Mouse (Mus musculus): ENCODE measurements around the gene 4931414P19Rik. TPM values are rescaled to one million over a fixed set of nuclear protein-coding genes. Genes with fewer than 3 reads are reported as not detected.

The 4931414P19Rik gene
- polyA plus RNA-seq, 1 experiment from 2014 or later, result 8.3 TPM

DNA sequence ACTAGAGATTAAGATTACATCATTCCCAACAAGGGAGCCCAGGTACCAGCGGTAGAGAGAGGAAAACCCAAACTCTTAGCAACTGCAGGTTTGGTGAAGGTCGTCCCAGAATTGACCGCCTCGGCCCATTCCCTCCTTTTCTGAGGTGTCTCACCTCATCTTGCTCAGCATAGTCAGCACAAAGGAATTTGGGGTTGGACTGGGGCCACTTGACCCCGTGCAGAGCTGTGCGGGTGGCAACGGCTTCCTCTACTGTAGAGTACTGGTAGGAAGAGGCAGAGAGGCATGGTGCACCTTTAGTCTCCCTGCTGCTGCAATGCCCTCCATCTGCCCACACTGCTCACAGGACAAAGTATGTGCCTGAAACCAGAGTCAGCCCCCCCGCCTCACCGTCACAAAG is 38.5 kb upstream of the 4931414P19Rik start:
- WGBS, result 87% methylated on average over 9 of the region's 9 CpGs
- no peak overlapping the region for H3K4me2 ChIP-seq (replicated peaks; ENCODE audit: low read depth, low read length)
- peaks cover 9% of the 10 kb centered on the region; the same call in 1 of the 2 replicates for H3K4me1 ChIP-seq (ENCODE audit: control insufficient read depth, insufficient read depth, low read length)
- no peak overlapping the region for H3K27ac ChIP-seq (ENCODE audit: low read length)
- H3K9me3 ChIP-seq (ENCODE audit: control insufficient read depth, low read depth, low read length), result no peaks in the 10 kb centered on the region
- H3K9ac ChIP-seq (replicated peaks; ENCODE audit: low read depth, low read length), result no peak overlapping the region
- H3K27me3 ChIP-seq (ENCODE audit: control insufficient read depth, insufficient read depth, low read length), result no peaks in the 10 kb centered on the region
- H3K36me3 ChIP-seq (ENCODE audit: control insufficient read depth, insufficient read depth, low read length), result peaks cover 69% of the 10 kb centered on the region
- ATAC-seq (ENCODE audit: insufficient number of reproducible peaks, insufficient read depth, low FRiP score, low read depth), result no peak
- no peak overlapping the region for H3K4me3 ChIP-seq (ENCODE audit: low read depth, low read length)

DNA sequence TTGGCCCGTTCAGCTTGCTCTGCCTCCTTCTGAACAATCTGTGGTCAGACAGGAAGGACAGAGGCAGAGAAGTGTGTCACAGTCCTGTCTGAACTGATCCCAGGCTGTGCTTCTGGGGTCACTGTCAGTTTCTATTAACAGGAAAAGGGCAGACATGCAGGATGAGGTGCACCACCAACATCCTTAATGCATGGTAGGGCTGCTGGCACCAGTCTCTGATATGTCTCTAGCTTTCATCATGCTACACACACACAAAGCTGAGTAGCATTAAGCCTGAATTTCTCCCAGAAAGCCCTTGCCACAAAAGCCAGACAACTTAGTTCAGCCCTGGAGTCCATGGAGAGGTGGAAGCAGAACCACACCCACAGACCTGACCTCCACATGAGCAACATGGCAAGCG is 37.2 kb upstream of the 4931414P19Rik start:
- H3K27ac ChIP-seq (ENCODE audit: low read length), result no peak overlapping the region
- H3K27me3 ChIP-seq (ENCODE audit: control insufficient read depth, insufficient read depth, low read length), result no peaks in the 10 kb centered on the region
- peaks cover 11% of the 10 kb centered on the region; the same call in 1 of the 2 replicates for H3K4me1 ChIP-seq (ENCODE audit: control insufficient read depth, insufficient read depth, low read length)
- 87% methylated on average over 2 of the region's 2 CpGs for WGBS
- H3K9ac ChIP-seq (replicated peaks; ENCODE audit: low read depth, low read length), result no peak overlapping the region
- no peak for ATAC-seq (ENCODE audit: insufficient number of reproducible peaks, insufficient read depth, low FRiP score, low read depth)
- no peak overlapping the region for H3K4me3 ChIP-seq (ENCODE audit: low read depth, low read length)
- no peaks in the 10 kb centered on the region for H3K9me3 ChIP-seq (ENCODE audit: control insufficient read depth, low read depth, low read length)
- no peak overlapping the region for H3K4me2 ChIP-seq (replicated peaks; ENCODE audit: low read depth, low read length)
- peaks cover 62% of the 10 kb centered on the region for H3K36me3 ChIP-seq (ENCODE audit: control insufficient read depth, insufficient read depth, low read length)

DNA sequence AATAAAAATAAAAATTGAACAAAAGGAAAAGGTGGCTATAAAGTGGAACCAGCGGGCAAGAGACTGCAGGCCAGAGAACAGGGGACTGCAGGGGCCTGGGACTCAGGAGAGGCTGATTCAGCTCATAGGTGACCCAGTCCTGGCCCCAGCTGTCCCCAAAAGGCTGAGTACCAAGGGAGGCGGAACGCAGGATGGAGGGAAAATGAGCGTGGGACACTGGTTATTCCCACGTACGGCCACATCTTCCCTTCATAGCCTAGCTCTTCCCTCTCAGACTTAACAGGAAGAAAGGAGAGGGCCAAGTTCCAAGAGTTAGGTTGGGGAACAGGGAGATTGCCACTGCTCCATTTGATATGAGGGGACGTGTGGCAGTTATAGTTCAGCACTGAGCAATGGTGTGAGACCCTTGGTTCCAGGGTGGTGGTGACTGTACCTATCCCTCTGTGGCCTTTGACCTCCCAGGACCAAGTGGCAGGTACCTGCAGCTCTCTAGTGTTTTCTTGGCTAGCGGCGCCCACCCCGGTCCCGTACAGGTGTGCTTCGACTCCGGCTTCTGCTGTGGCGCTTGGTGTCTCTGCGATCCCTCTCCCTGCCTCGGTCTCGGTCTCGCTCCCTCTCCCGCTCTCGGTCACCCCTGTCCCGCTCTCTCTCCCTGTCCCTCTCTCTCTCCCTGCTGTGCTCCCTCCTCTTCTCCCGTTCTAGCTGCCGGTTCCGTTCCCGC is 36.6 kb upstream of the 4931414P19Rik start:
- no peaks in the 10 kb centered on the region for H3K27me3 ChIP-seq (ENCODE audit: control insufficient read depth, insufficient read depth, low read length)
- ATAC-seq (ENCODE audit: insufficient number of reproducible peaks, insufficient read depth, low FRiP score, low read depth), result no peak
- H3K9me3 ChIP-seq (ENCODE audit: control insufficient read depth, low read depth, low read length), result no peaks in the 10 kb centered on the region
- H3K4me1 ChIP-seq (ENCODE audit: control insufficient read depth, insufficient read depth, low read length), result peaks cover 11% of the 10 kb centered on the region; the same call in 1 of the 2 replicates
- H3K4me2 ChIP-seq (replicated peaks; ENCODE audit: low read depth, low read length), result no peak overlapping the region
- no peak overlapping the region for H3K4me3 ChIP-seq (ENCODE audit: low read depth, low read length)
- 78% methylated on average over 25 of the region's 25 CpGs for WGBS
- peaks cover 60% of the 10 kb centered on the region for H3K36me3 ChIP-seq (ENCODE audit: control insufficient read depth, insufficient read depth, low read length)
- no peak overlapping the region for H3K9ac ChIP-seq (replicated peaks; ENCODE audit: low read depth, low read length)
- H3K27ac ChIP-seq (ENCODE audit: low read length), result no peak overlapping the region

DNA sequence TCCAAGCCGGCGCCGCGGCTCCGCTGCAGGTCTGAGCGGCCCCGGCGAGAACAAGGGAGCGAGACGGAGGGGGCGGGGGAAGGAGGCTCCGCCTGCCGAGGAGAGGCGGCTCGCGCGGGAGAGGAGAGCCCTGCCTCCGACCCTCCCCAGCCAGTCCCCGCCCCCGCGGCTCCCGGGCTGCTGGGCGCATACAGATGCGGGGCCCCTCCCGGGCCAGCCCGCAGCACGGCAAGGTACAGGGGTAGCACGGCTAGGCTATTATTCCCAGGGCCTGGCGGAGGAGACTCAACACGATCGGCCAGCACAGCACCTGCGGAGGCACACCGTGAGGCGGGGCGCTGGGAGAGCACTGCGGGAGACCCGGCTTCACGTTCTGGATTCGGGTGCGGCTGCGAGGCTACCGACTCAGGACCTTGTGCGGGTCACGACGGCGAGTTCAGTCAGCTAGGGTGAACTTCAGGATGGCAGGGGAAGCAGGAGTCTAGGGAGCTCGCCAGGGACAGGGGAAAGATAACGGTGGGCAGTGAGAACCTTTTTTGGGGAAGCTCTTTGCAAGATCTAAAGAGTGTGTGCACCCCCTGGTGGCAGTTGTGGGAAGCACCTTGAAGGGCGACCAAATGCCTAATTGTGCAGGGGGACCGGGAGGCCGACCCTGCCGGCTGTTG is 35.6 kb upstream of the 4931414P19Rik start, which contains the start of gene Cdh24:
Gene Cdh24, minus strand, starts transcription at position 60 of the 665 bp plus-strand sequence.
- Histone ChIP-seq H3K9me3 (ENCODE audit: control insufficient read depth, low read depth, low read length) (no peaks in the 10 kb centered on the region), H3K4me3 (ENCODE audit: low read depth, low read length) (peak within 1 kb of the TSS; percentile 49), H3K9ac (replicated peaks; ENCODE audit: low read depth, low read length) (peak within 1 kb of the TSS; percentile 76), H3K36me3 (ENCODE audit: control insufficient read depth, insufficient read depth, low read length) (peaks cover 56% of the 10 kb centered on the region), H3K4me2 (replicated peaks; ENCODE audit: low read depth, low read length) (peak within 1 kb of the TSS; percentile 85), H3K27me3 (ENCODE audit: control insufficient read depth, insufficient read depth, low read length) (no peaks in the 10 kb centered on the region), H3K4me1 (ENCODE audit: control insufficient read depth, insufficient read depth, low read length) (peaks cover 11% of the 10 kb centered on the region; the same call in 1 of the 2 replicates), H3K27ac (ENCODE audit: low read length) (peak within 1 kb of the TSS; percentile 64)
- WGBS, result under 1% methylated on average over 45 of the region's 52 CpGs
- ATAC-seq (ENCODE audit: insufficient number of reproducible peaks, insufficient read depth, low FRiP score, low read depth), result peak; percentile 93

DNA sequence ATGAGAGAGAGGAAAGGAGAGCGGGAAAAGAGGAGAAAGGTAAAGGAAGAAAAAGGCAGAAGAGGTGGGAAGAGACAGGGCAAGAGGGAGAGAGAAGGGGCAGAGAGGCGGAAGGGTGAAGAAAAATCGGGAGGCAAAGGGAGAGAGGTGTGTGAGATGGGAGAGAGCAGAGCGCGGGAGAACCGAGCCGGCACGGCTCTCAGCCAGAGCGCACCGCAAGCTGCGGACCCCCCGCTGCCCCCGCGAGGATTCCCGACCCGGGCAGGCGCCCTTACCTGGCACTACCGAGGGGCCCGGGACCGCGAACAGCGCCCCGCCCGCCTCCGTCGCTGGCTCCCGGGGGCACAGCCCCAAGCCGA is 35.1 kb upstream of the 4931414P19Rik start, which contains the start of gene Gm17606:
Gene Gm17606, plus strand, starts transcription at position 7 of the 359 bp plus-strand sequence.
- H3K4me2 ChIP-seq (replicated peaks; ENCODE audit: low read depth, low read length), result peak within 1 kb of the TSS; percentile 85
- H3K9me3 ChIP-seq (ENCODE audit: control insufficient read depth, low read depth, low read length), result no peaks in the 10 kb centered on the region
- H3K36me3 ChIP-seq (ENCODE audit: control insufficient read depth, insufficient read depth, low read length), result peaks cover 56% of the 10 kb centered on the region
- H3K9ac ChIP-seq (replicated peaks; ENCODE audit: low read depth, low read length), result peak within 1 kb of the TSS; percentile 76
- peak within 1 kb of the TSS; percentile 49 for H3K4me3 ChIP-seq (ENCODE audit: low read depth, low read length)
- no peaks in the 10 kb centered on the region for H3K27me3 ChIP-seq (ENCODE audit: control insufficient read depth, insufficient read depth, low read length)
- peaks cover 11% of the 10 kb centered on the region; the same call in 1 of the 2 replicates for H3K4me1 ChIP-seq (ENCODE audit: control insufficient read depth, insufficient read depth, low read length)
- WGBS, result 3% methylated on average over 22 of the region's 28 CpGs
- H3K27ac ChIP-seq (ENCODE audit: low read length), result peak within 1 kb of the TSS; percentile 64
- peak; percentile 20; the same call in 1 of the 2 replicates for ATAC-seq (ENCODE audit: insufficient number of reproducible peaks, insufficient read depth, low FRiP score, low read depth)

DNA sequence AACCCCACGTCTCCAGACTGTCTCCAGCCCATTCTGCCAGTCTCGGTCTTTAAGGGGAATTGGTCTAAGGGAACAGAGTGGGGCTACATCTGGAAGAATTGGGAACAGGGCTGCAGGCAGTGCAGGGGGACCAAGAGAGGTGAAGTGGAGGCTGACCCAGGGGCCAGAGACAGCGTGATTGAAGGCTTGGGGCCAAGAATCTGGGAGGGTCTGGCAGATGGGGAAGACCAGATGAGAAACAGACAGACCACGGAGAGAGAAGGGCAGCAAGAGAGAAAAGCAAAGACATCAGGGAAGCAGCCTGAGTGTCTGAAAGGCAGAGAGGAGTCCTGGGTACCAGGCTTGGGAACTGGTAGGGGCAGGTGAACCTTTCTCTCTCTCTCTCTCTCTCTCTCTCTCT is 34.3 kb upstream of the 4931414P19Rik start:
- H3K9ac ChIP-seq (replicated peaks; ENCODE audit: low read depth, low read length), result no peak overlapping the region
- peaks cover 11% of the 10 kb centered on the region; the same call in 1 of the 2 replicates for H3K4me1 ChIP-seq (ENCODE audit: control insufficient read depth, insufficient read depth, low read length)
- H3K4me3 ChIP-seq (ENCODE audit: low read depth, low read length), result peak overlapping the region; percentile 49
- 13% methylated on average over 4 of the region's 4 CpGs for WGBS
- ATAC-seq (ENCODE audit: insufficient number of reproducible peaks, insufficient read depth, low FRiP score, low read depth), result no peak
- H3K4me2 ChIP-seq (replicated peaks; ENCODE audit: low read depth, low read length), result peak overlapping the region; percentile 85
- H3K9me3 ChIP-seq (ENCODE audit: control insufficient read depth, low read depth, low read length), result no peaks in the 10 kb centered on the region
- no peaks in the 10 kb centered on the region for H3K27me3 ChIP-seq (ENCODE audit: control insufficient read depth, insufficient read depth, low read length)
- peaks cover 50% of the 10 kb centered on the region for H3K36me3 ChIP-seq (ENCODE audit: control insufficient read depth, insufficient read depth, low read length)
- no peak overlapping the region for H3K27ac ChIP-seq (ENCODE audit: low read length)

DNA sequence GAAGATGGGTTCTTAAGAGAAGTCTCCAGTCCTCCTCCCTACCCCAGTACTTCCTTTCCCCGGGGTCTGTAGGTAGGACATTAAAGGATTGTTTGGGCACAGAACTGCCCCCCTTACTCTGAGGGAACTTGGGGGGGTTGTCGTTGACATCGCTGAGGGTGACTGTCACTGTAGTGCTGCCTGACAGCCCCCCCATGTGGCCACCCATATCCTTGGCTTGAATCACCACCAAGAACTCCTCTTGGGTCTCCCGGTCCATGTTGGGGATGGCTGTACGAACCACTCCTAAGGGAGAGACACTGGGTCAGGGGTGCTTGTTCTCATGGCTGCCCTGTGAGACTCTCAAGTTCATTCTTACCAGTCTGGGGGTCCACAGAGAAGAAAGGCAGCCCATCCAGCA is 32.4 kb upstream of the 4931414P19Rik start:
- no peaks in the 10 kb centered on the region for H3K9me3 ChIP-seq (ENCODE audit: control insufficient read depth, low read depth, low read length)
- no peak overlapping the region for H3K4me2 ChIP-seq (replicated peaks; ENCODE audit: low read depth, low read length)
- ATAC-seq (ENCODE audit: insufficient number of reproducible peaks, insufficient read depth, low FRiP score, low read depth), result no peak
- no peaks in the 10 kb centered on the region for H3K27me3 ChIP-seq (ENCODE audit: control insufficient read depth, insufficient read depth, low read length)
- H3K27ac ChIP-seq (ENCODE audit: low read length), result no peak overlapping the region
- no peak overlapping the region for H3K9ac ChIP-seq (replicated peaks; ENCODE audit: low read depth, low read length)
- peaks cover 11% of the 10 kb centered on the region; the same call in 1 of the 2 replicates for H3K4me1 ChIP-seq (ENCODE audit: control insufficient read depth, insufficient read depth, low read length)
- peaks cover 38% of the 10 kb centered on the region for H3K36me3 ChIP-seq (ENCODE audit: control insufficient read depth, insufficient read depth, low read length)
- H3K4me3 ChIP-seq (ENCODE audit: low read depth, low read length), result no peak overlapping the region
- 78% methylated on average over 5 of the region's 5 CpGs for WGBS

DNA sequence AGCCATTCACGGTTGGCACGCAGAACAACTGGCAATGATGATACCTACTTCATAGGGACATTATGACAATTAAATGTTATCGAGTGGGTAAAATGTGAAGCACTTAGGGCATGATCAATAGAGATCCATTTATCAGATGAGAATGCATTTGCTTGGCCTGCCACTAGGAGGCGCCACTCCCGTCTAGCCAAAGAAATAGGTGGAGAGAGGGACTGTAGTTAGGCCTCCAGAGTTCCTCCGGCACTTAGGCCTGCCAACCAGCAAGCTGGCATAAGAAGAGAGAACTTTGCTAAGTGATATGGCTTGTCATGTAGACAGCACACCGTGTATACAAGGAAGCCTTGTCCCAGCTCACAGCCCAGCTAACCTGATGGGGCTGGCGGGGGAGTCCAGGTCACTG is 31.2 kb upstream of the 4931414P19Rik start:
- Histone ChIP-seq H3K36me3 (ENCODE audit: control insufficient read depth, insufficient read depth, low read length) (peaks cover 38% of the 10 kb centered on the region), H3K9me3 (ENCODE audit: control insufficient read depth, low read depth, low read length) (no peaks in the 10 kb centered on the region), H3K4me2 (replicated peaks; ENCODE audit: low read depth, low read length) (no peak overlapping the region), H3K4me1 (ENCODE audit: control insufficient read depth, insufficient read depth, low read length) (peaks cover 11% of the 10 kb centered on the region; the same call in 1 of the 2 replicates), H3K27ac (ENCODE audit: low read length) (no peak overlapping the region), H3K27me3 (ENCODE audit: control insufficient read depth, insufficient read depth, low read length) (no peaks in the 10 kb centered on the region), H3K9ac (replicated peaks; ENCODE audit: low read depth, low read length) (no peak overlapping the region), H3K4me3 (ENCODE audit: low read depth, low read length) (no peak overlapping the region)
- ATAC-seq (ENCODE audit: insufficient number of reproducible peaks, insufficient read depth, low FRiP score, low read depth), result no peak
- WGBS, result 57% methylated on average over 8 of the region's 8 CpGs
